Mouse (Mus musculus) brain, embryonic 14.5 days (tissue): ENCODE data around the gene Mum1.

Experiments used
- CTCF ChIP-seq: fragments of 200-500 bp; IDR thresholded peaks from 2 replicates; pipeline ENCODE4 v1.5.1; 2012; ENCODE audit warnings: inconsistent platforms, mild to moderate bottlenecking, moderate library complexity, borderline replicate concordance; ENCODE audit not compliant: insufficient read depth, insufficient read length; ENCODE audit errors: extremely low read depth
- POLR2A ChIP-seq: fragments of 200-500 bp; IDR thresholded peaks from 2 replicates; pipeline ENCODE4 v1.6.1; 2012; ENCODE audit warnings: mild to moderate bottlenecking, inconsistent platforms, borderline replicate concordance; ENCODE audit not compliant: poor library complexity, insufficient read depth, insufficient read length, severe bottlenecking; ENCODE audit errors: extremely low read depth

GRCm38 (mm10) chr10:80288097-80288496, 61.9 kb downstream of the Mum1 start:
- no peak for TF ChIP-seq CTCF
- no peak for TF ChIP-seq POLR2A
